Mouse (Mus musculus): ENCODE data around the gene Zbtb6.

DNA sequence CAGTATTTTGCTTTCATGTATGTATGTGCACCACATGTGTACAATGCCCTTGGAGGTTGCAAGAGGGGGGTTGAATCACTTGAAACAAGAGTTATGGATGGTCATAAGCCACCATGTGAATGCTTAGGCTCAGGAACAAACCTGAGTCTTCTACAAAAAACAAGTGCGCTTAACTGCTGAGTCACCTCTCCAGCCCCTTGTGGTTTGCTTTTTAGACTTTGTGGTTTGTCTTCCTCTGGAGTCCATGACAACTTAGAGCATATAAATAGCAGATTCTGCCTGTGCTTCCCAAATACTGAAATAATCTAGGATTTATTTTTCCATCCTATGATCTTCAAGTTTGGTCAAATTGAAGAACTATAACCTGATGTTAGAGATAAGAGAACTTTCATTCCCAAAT is 67.0 kb downstream of the Zbtb6 start:
- TF ChIP-seq CTCF (IDR thresholded peaks at IDR 0.05; ENCODE audit: low read depth, low read length), result no peak
- TF ChIP-seq POLR2A (IDR thresholded peaks at IDR 0.05; ENCODE audit: borderline replicate concordance, low read depth, low read length), result no peak
